Mouse (Mus musculus) liver, embryonic 11.5 days (tissue): ENCODE measurements around the gene Osbpl5. TPM values are rescaled to one million over a fixed set of nuclear protein-coding genes. Genes with fewer than 3 reads are reported as not detected.

ENCODE experiments used
- ATAC-seq: fragments of 200-750 bp; cut with Nextera tagmentation; replicated peaks from 2 replicates; pipeline ENCODE4 v1.8.0; 2017; ENCODE audit warnings: moderate number of reproducible peaks, mild to moderate bottlenecking, moderate TSS enrichment, moderate library complexity; ENCODE audit not compliant: low FRiP score
- DNase-seq: peaks from one replicate; pipeline ENCODE4 v3.0.0-alpha.2; 2017; ENCODE audit warnings: low spot score
- H3K27ac ChIP-seq: fragments of 300-500 bp; sonication (generic); 2 replicates; pipeline ENCODE4 v1.5.1; 2014; ENCODE audit warnings: mild to moderate bottlenecking, low read depth, low read length, control low read depth
- H3K27me3 ChIP-seq: fragments of 300-500 bp; sonication (generic); replicated peaks from 2 replicates; pipeline ENCODE4 v1.6.1; 2014; ENCODE audit warnings: low read length, mixed read lengths; ENCODE audit not compliant: control insufficient read depth, insufficient read depth
- H3K36me3 ChIP-seq: fragments of 300-500 bp; sonication (generic); 2 replicates; pipeline ENCODE4 v1.6.1; 2014; ENCODE audit warnings: mild to moderate bottlenecking, low read length, moderate library complexity, mixed read lengths; ENCODE audit not compliant: control insufficient read depth, insufficient read depth
- H3K4me1 ChIP-seq: fragments of 300-500 bp; sonication (generic); replicated peaks from 2 replicates; pipeline ENCODE4 v1.6.1; 2014; ENCODE audit warnings: low read length, mixed read lengths; ENCODE audit not compliant: control insufficient read depth, insufficient read depth
- H3K4me2 ChIP-seq: fragments of 300-500 bp; sonication (generic); 2 replicates; pipeline ENCODE4 v1.6.1; 2014; ENCODE audit warnings: mild to moderate bottlenecking, control low read depth, moderate library complexity
- H3K4me3 ChIP-seq: fragments of 300-500 bp; sonication (generic); 2 replicates; pipeline ENCODE4 v1.5.1; 2014; ENCODE audit warnings: low read depth, low read length, control low read depth
- H3K9ac ChIP-seq: fragments of 300-500 bp; sonication (generic); 2 replicates; pipeline ENCODE4 v1.6.1; 2014; ENCODE audit warnings: low read depth, low read length, control low read depth
- H3K9me3 ChIP-seq: fragments of 300-500 bp; sonication (generic); 2 replicates; pipeline ENCODE4 v1.6.1; 2016; ENCODE audit warnings: low read length, inconsistent platforms, mixed read lengths; ENCODE audit not compliant: control insufficient read depth
- WGBS: fragments of 180-500 bp; shearing (Covaris S2); extraction: QIAGEN DNeasy Blood & Tissue Kit; methylation state at CpG from one replicate; pipeline ENCODE4 v1.1.7; 2014; 5-methylcytosine and 5-hydroxymethylcytosine counted together
- polyA plus RNA-seq: library from polyadenylated mRNA; unstranded; fragments of >200 nt; fragmentation: Nextera tagmentation; extraction: Ambion mirVana; gene quantifications from 2 replicates; pipeline ENCODE4 v1.2.1, GENCODE M21; 2014

Gene Osbpl5
- polyA plus RNA-seq, 1 experiment from 2014 or later = 8.9 TPM

GRCm38 (mm10) chr7:143763794-143764193 is 7.0 kb upstream of the Osbpl5 start:
- H3K9ac ChIP-seq = no peak overlapping the region
- no peaks in the 10 kb centered on the region for H3K36me3 ChIP-seq
- no peak overlapping the region for H3K4me2 ChIP-seq
- no peaks in the 10 kb centered on the region for H3K9me3 ChIP-seq
- ATAC-seq (no peak), DNase-seq (no peak)
- 10% methylated on average over 3 of the region's 3 CpGs for WGBS
- H3K27me3 ChIP-seq = peaks cover 27% of the 10 kb centered on the region
- H3K4me3 ChIP-seq = no peak overlapping the region
- H3K27ac ChIP-seq = no peak overlapping the region
- H3K4me1 ChIP-seq = no peaks in the 10 kb centered on the region

GRCm38 (mm10) chr7:143758956-143759355 is 2.2 kb upstream of the Osbpl5 start:
- H3K9ac ChIP-seq = no peak overlapping the region
- ATAC-seq (no peak), DNase-seq (no peak)
- H3K4me1 ChIP-seq = no peaks in the 10 kb centered on the region; the same call in 1 of the 2 replicates
- no peaks in the 10 kb centered on the region for H3K9me3 ChIP-seq
- no peak overlapping the region for H3K4me3 ChIP-seq
- no peaks in the 10 kb centered on the region for H3K36me3 ChIP-seq
- no peak overlapping the region for H3K4me2 ChIP-seq
- H3K27ac ChIP-seq = no peak overlapping the region
- H3K27me3 ChIP-seq = peaks cover 25% of the 10 kb centered on the region
- WGBS = 53% methylated on average over 3 of the region's 3 CpGs

GRCm38 (mm10) chr7:143757696-143758095 is 911 bp upstream of the Osbpl5 start:
- no peaks in the 10 kb centered on the region for H3K9me3 ChIP-seq
- H3K9ac ChIP-seq = no peak overlapping the region
- no peak overlapping the region for H3K4me2 ChIP-seq
- H3K4me3 ChIP-seq = no peak overlapping the region
- no peak for ATAC-seq
- 62% methylated on average over 3 of the region's 3 CpGs for WGBS
- peaks cover 24% of the 10 kb centered on the region for H3K27me3 ChIP-seq
- no peak for DNase-seq
- H3K36me3 ChIP-seq = no peaks in the 10 kb centered on the region
- H3K4me1 ChIP-seq = no peaks in the 10 kb centered on the region; the same call in 1 of the 2 replicates
- H3K27ac ChIP-seq = no peak overlapping the region

DNA sequence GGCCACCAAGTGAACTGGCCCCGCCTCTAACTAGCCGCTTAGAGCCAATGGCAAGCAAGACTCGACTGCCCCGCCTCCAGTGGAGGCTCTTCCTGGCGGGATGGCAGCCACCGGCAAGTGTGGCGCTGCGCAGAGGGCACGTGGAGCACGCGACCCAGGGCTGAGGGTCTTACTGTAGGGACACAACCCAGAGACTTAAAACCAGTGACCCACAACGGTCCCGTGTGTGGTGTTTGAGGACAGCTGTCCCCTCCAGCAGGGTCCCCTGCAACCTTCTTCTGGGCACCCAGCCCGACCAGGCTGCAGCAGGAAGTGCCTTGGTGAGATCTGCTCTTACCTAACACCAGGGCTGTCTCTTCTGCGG is 224 bp upstream of the Osbpl5 start:
- no peaks in the 10 kb centered on the region for H3K9me3 ChIP-seq
- H3K9ac ChIP-seq = no peak overlapping the region
- H3K4me2 ChIP-seq = peak overlapping the region; percentile 70
- whole genome bisulfite sequencing = 4% methylated on average over 15 of the region's 15 CpGs
- peak overlapping the region; percentile 33 for H3K4me3 ChIP-seq
- H3K4me1 ChIP-seq = no peaks in the 10 kb centered on the region; the same call in 1 of the 2 replicates
- H3K27me3 ChIP-seq = peaks cover 24% of the 10 kb centered on the region
- ATAC-seq (peak; percentile 80), DNase-seq (peak; percentile 65)
- H3K27ac ChIP-seq = no peak overlapping the region
- H3K36me3 ChIP-seq = no peaks in the 10 kb centered on the region

- Histone ChIP-seq H3K9ac (no peak overlapping the region), H3K27me3 (peaks cover 24% of the 10 kb centered on the region), H3K9me3 (no peaks in the 10 kb centered on the region), H3K36me3 (no peaks in the 10 kb centered on the region), H3K4me3 (no peak overlapping the region), H3K4me1 (no peaks in the 10 kb centered on the region; the same call in 1 of the 2 replicates), H3K27ac (no peak overlapping the region), H3K4me2 (no peak overlapping the region; the same call in 1 of the 2 replicates)
- WGBS = 52% methylated on average over 9 of the region's 9 CpGs
- DNase-seq (no peak), ATAC-seq (0 out of 2 replicates have a peak, but pooled peaks have one; percentile 24)
These were observed 1.2 kb downstream of the Osbpl5 start for GRCm38 (mm10) chr7:143755357-143756124.

DNA sequence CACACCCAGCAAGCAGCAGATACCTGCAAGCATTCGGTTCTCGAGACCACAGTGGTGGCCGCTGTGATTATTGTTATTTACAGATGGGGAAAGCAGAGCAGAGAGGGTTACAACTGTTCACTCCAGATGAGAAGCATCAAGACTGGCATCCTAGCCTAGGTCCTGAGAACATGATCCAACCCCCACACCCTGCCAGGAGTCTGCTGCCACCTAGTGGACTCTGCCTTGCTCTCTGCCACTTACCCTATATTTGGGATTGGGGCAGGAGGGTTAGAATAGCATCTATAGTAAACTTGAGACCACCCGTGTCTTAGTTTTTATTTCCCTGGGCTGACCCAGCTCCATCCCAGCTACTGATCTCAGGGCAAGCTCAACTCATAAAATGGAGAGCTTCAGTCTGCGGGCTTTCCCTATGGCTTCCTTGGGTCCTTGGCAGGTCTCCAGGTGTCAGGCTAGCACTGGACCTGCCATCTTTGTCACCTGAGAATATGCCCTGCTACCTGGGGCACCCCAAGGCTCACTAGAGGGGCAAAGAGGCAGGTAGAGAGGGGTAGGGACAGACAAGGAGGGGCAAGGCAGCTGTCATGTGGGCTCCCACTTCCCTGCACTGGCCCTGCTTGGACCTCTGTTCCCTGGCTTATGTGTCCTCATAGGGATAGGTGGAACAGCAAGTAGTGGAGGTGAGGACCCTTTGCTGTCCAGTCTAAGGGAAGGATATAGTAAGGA is 2.6 kb downstream of the Osbpl5 start:
- Histone ChIP-seq H3K9ac (no peak overlapping the region), H3K4me1 (no peaks in the 10 kb centered on the region; the same call in 1 of the 2 replicates), H3K27ac (no peak overlapping the region), H3K36me3 (no peaks in the 10 kb centered on the region), H3K4me2 (no peak overlapping the region), H3K4me3 (no peak overlapping the region), H3K27me3 (peaks cover 24% of the 10 kb centered on the region), H3K9me3 (no peaks in the 10 kb centered on the region)
- 42% methylated on average over 5 of the region's 5 CpGs for WGBS
- DNase-seq (no peak), ATAC-seq (no peak)

DNA sequence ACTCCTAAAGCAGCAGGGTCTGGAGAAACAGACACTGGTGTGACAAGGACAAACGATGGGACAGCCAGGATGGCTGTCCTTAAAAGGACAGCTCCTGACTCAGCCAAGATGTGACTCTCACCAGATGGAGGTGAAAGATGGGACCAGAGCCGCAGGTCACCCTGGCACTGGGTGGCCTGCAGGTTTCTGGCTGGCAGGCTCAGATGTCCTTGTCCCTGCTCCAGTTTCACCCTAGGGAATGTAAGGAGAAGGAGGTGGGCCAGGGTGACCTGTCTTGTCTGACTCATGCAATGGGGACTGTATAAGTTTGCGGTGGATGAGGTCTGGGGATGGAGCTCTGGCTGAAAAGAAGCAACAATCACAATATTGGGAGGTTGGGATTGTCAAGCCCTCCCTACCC is 4.2 kb downstream of the Osbpl5 start:
- DNase-seq (no peak), ATAC-seq (no peak)
- no peaks in the 10 kb centered on the region; the same call in 1 of the 2 replicates for H3K4me1 ChIP-seq
- no peaks in the 10 kb centered on the region for H3K36me3 ChIP-seq
- peaks cover 14% of the 10 kb centered on the region for H3K27me3 ChIP-seq
- no peak overlapping the region for H3K4me3 ChIP-seq
- no peak overlapping the region for H3K9ac ChIP-seq
- no peak overlapping the region for H3K27ac ChIP-seq
- H3K9me3 ChIP-seq = no peaks in the 10 kb centered on the region
- 81% methylated on average over 3 of the region's 3 CpGs for WGBS
- no peak overlapping the region for H3K4me2 ChIP-seq

DNA sequence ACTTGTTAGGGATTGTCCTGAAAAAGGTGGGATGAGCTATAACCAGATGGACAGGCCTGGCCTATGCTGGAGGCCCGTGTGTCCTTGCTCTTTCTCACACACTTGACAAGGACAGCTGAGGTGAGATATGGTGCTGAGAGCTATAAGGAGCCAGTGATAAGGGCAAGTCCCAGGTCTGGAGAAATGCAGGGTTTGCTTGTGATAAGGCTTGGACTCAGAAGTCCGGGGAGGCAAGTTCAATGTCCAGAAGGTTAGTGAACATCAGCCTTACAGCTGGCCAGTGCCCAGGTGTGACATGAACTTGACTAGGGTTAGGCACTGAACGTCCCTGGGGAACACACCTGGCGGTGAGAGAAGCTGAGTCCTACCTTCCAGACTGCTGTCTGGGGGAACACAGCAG is 4.7 kb downstream of the Osbpl5 start:
- 51% methylated on average over 4 of the region's 4 CpGs for WGBS
- Histone ChIP-seq H3K4me1 (no peaks in the 10 kb centered on the region; the same call in 1 of the 2 replicates), H3K36me3 (no peaks in the 10 kb centered on the region), H3K27me3 (peaks cover 14% of the 10 kb centered on the region), H3K4me3 (no peak overlapping the region), H3K9ac (no peak overlapping the region), H3K27ac (no peak overlapping the region), H3K4me2 (no peak overlapping the region), H3K9me3 (no peaks in the 10 kb centered on the region)
- ATAC-seq (no peak), DNase-seq (no peak)
